Mouse (Mus musculus) heart, adult 8-10 months (tissue): ENCODE data around the gene Speer4f2. TPM values are rescaled to one million over a fixed set of nuclear protein-coding genes. Genes with fewer than 3 reads are reported as not detected.
"Not testable (repeated sequence)": the region's sequence is repeated elsewhere in the genome, so short reads cannot be mapped to it uniquely, and the experiment has no call there.

Source experiments
- DNase-seq: peaks from one replicate; pipeline ENCODE4 v3.0.0; 2022; ENCODE audit warnings: low spot score
- total RNA-seq, 4 experiments: library from RNA; stranded (reverse); gene quantifications; 2 replicates each; pipeline ENCODE4 v1.2.4; 2022

Gene Speer4f2
- not detected for total RNA-seq

DNA sequence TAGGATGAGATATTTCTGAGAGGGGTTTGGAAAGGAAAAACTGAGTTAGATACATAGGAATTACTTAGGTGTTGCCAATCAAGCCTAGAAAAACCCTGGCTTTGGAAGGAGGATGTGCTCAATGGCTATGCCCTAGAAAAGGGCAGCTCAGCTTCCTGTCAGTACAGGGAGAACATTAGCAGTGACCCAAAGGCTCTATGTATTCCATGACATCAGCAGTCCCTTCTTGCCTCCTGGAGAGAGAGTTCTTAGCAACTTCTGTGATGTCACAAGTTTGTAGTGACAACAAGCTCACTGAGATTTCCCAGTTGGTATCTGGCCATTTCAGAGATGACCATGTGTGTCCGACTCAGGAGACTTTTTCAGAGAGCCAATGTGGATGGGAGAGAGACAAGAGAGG, at the start of gene Speer4f2:
Gene Speer4f2 (plus strand): TSS at position 301 of the 400 bp plus-strand sequence.
- not testable (repeated sequence) for DNase-seq

GRCm38 (mm10) chr5:17328946-17329566, 43.9 kb upstream of the Speer4f2 start:
- DNase-seq, result no peak

DNA sequence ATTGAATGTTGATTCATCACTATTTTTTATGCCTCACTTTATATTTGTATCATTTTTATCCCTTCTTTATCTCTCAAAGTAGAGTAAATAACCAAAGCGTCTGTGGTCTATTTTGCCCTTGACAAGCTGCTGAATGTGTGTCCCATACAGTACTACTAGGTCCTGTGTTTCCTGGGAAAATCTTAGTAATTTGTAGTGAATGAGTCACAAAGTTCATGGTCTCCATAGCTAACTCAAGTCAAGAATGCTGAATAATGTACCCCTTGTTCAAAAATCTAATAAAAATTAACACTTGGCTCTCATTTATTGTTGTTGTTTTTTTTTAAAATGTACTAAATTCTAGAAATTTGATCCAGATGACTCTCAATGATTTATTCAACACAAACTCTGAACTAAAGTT, 38.1 kb upstream of the Speer4f2 start:
- DNase-seq, result no peak

DNA sequence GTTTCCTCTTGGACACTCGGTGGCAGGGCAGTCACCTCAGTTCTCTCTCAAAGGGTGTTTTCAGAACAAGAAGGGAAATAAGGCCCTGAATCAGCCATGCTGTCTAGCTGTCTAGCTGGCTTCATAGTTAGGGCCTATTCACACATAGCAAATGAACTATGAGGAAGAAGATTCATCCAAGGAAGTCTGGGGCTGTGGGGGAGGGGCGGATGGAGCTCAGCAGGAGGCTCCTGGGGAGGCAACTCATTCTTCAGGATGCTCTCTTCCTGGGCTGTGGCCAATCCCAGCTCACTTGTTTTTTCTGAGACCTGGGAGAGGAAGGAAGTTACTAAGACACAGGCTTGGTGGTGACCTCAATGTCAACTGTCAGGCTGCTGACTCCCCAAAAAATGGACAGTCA, 27.2 kb upstream of the Speer4f2 start:
- not testable (repeated sequence) for DNase-seq

GRCm38 (mm10) chr5:17359394-17359999, 13.5 kb upstream of the Speer4f2 start:
- no peak for DNase-seq

GRCm38 (mm10) chr5:17389926-17390325, 16.9 kb downstream of the Speer4f2 start:
- no peak for DNase-seq

DNA sequence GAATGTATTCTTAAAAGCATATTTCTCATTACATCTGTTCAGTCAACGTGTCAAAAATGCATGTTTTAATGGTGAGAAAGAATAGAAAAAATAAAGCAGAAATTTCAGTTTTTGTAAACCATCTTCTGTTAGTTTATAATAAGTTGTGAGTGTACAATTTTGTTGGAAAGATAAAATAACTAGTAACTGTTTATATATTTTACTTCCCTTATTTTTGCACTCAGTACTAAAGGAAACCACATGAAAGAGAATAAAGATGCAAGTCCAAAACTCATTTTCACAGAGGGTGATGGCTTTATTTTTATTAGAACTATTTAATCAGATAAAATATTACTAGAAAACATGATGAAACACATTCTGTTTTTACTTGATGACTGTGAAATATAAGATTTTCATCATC, 18.2 kb downstream of the Speer4f2 start:
- DNase-seq, result no peak

- DNase-seq, result no peak
These were observed 27.6 kb downstream of the Speer4f2 start for GRCm38 (mm10) chr5:17400571-17400970.

- no peak for DNase-seq
These were observed 28.5 kb downstream of the Speer4f2 start for GRCm38 (mm10) chr5:17401206-17402077.

DNA sequence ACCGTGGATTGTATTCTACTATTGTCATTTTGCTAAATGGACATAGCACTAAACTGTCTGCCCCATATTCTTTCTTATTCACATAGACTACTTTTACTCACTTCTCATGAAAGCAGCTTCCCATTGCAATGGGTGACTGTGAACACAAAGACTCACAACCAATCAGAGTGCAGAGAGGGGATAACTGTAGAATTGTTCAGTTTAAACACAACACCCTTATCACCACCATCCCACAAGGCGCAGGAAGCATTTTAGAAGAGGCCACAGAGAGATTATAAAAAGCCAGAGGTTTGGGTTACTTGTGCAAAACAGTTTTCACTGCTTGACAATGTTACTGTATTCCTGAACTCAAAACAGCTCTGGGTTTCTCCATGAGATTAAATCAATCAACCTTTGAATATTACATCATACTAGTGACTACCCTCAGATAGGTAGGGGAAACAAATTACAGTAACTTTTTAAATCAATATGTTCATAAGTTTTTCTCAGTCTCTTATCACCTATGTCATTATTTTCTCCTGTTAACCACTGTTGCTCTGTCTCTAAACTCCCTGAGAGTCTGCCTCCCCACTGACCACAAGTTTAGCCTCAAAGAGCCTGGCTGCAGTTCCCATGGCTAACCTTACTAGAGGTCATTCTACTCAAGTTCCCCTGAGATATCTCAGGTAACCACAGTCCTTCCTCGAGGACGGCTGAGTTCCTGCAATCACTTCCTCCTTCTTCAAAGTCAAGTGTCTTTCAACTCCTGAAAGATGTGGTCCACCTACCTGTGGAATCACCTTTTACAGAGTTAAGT, 29.5 kb downstream of the Speer4f2 start:
- DNase-seq, result no peak

DNA sequence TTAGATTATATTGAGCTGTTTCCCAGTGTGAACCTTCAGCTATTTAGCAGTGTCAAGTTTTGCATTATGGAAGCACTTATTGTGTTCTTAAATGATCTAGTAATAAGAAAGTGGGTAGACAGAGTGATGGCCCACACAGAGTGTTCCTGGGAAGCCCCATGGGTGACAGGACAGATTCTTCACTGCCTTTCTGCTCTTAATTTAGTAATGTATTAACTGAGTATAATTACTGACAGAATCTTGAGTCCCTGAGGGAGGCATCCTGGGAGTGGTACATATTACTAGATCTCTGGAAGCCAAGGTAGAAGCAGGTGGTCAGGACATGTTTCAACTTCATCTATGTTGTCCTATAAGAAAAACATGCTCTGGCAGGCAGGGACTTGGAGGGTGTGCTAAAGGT, 30.6 kb downstream of the Speer4f2 start:
- DNase-seq, result no peak

DNA sequence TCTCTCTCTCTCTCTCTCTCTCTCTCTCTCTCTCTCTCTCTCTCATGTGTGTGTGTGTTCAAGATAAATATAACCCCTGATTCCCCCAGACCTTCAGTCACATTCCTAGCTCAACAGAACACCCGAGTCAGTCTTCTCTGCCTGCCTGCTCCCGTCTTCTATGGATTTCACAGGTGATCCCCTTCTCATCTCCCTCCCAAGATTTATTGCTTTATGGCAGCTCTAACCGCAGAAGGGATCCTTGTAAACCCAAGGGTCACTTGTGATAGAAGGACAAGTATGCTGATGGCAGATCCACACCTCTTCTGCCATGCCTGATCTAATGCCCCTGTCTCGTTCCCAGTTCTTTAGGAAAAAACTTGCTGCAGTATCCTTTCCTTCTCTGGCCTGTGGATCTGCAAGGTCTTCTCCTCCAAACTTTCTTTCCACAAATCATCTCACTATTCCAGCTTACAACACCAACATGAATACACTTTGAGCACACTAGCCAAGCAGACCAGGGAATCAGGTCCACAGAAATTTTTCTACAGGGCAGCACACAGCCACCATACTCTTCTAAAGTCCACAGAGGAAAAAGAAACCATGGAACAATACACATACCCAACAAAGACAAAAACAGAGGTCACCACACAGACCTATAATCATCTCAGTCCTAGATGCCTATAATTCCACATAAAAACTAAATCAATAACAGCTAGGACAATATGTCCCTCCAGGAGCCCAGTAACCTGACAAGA, 36.1 kb downstream of the Speer4f2 start:
- DNase-seq, result no peak

GRCm38 (mm10) chr5:17417201-17417600, 44.2 kb downstream of the Speer4f2 start:
- DNase-seq, result no peak

GRCm38 (mm10) chr5:17419215-17419820, 46.3 kb downstream of the Speer4f2 start:
- DNase-seq, result peak; percentile 7

DNA sequence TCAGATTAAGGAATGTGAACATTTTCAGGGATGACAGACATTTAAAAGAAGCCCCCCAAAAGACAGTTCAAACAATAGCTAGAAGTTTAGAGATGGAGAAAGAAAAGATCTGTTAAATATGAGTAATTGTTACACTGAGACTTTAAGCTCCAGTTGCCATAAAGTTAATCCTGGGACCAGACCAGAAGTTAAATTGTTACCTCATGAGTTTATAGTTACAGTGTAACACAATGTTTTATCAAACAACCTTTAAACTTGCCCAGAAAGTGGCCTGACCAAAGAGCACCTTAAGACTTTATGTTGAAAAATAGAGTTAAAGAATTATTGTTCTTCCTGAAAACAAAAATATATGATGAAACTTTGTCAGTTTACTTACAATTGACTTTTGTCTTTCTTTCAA, 46.9 kb downstream of the Speer4f2 start:
- no peak for DNase-seq

GRCm38 (mm10) chr5:17422225-17422624, 49.2 kb downstream of the Speer4f2 start:
- no peak for DNase-seq

GRCm38 (mm10) chr5:17426930-17427329, 54.0 kb downstream of the Speer4f2 start:
- DNase-seq, result no peak
